Comparison of ENCODE assay signal across 20 mouse cellular contexts in genomic region chr17:46932961-46933360, GRCm38 (mm10). TPM values are rescaled to one million over a fixed set of nuclear protein-coding genes. Genes with fewer than 3 reads are reported as not detected.
DNase-seq lines count a peak whose midpoint lies in the region; ATAC-seq and TF ChIP-seq lines count a peak whose summit lies in the region.
"Had no signal": no experiment of that assay in that cellular context is flagged by ENCODE, and none has a peak within 500 bp of the region (broad histone marks: within the 10 kb centered on the region; RNA-seq: fewer than 3 reads in every experiment).

No protein-coding gene starts in this region.

- H3K36me3 ChIP-seq in forebrain, embryonic 12.5 days (replicated peaks), result peaks cover 97% of the 10 kb centered on the region

- no peak for TF ChIP-seq CTCF in layer of hippocampus, adult 2 months (conservative IDR thresholded peaks at IDR 0.05)

- no peaks in the 10 kb centered on the region for H3K27me3 ChIP-seq in forebrain, embryonic 12.5 days
- H3K27me3 ChIP-seq: forebrain, embryonic 13.5 days; heart, embryonic 15.5 days; hindbrain, embryonic 13.5 days; megakaryocyte, embryonic 14.5 days had no signal

- no peak for DNase-seq in layer of hippocampus, adult 2 months (ENCODE audit: low spot score in 2 of 2)
- DNase-seq in layer of hippocampus, postnatal 14 days (ENCODE audit: low spot score in 2 of 2), result no peak
- peak; percentile 62 for DNase-seq in 416B (ENCODE audit: low read depth)
- peak; percentile 57 for DNase-seq in adrenal gland, postnatal 14 days
- DNase-seq in left cerebral cortex, postnatal 25 days (ENCODE audit: low spot score in 2 of 2), result peak; percentile 26 to 78
- no peak for DNase-seq in cerebellum, postnatal 14 days
- DNase-seq in layer of hippocampus, adult 9-10 months (ENCODE audit: low spot score), result no peak

- 97% methylated on average over 5 of the region's 5 CpGs for WGBS in forebrain, embryonic 12.5 days

- H3K4me3 ChIP-seq in layer of hippocampus, adult 2 months, result no peak overlapping the region
- H3K4me3 ChIP-seq in forebrain, embryonic 12.5 days (replicated peaks), result no peak overlapping the region
- H3K4me3 ChIP-seq: forebrain, embryonic 13.5 days; heart, embryonic 15.5 days; hindbrain, embryonic 13.5 days; megakaryocyte, embryonic 14.5 days; myocyte had no signal

- intact Hi-C loops in left cerebral cortex, postnatal 25 days (cut with DNase I), result loop anchor here (5.0 kb wide), 1 partner anchor 41 kb away; the partner anchor contains the start of gene Tbcc

- peak overlapping the region; percentile 48 for H3K27ac ChIP-seq in layer of hippocampus, adult 2 months
- H3K27ac ChIP-seq in forebrain, embryonic 12.5 days, result no peak overlapping the region
- H3K27ac ChIP-seq: forebrain, embryonic 13.5 days; heart, embryonic 15.5 days; hindbrain, embryonic 13.5 days had no signal

- H3K9me3 ChIP-seq in forebrain, embryonic 12.5 days, result no peaks in the 10 kb centered on the region
- H3K9me3 ChIP-seq: forebrain, embryonic 13.5 days; heart, embryonic 15.5 days; hindbrain, embryonic 13.5 days; megakaryocyte, embryonic 14.5 days had no signal

- no peak overlapping the region for H3K4me2 ChIP-seq in forebrain, embryonic 12.5 days
- H3K4me2 ChIP-seq: forebrain, embryonic 13.5 days; heart, embryonic 15.5 days; hindbrain, embryonic 13.5 days had no signal

- ATAC-seq in forebrain, embryonic 12.5 days (ENCODE audit: low FRiP score), result no peak
- ATAC-seq: CD4-positive, CD25-positive, alpha-beta regulatory T cell, adult 4 months had no signal

- no peak overlapping the region for H3K9ac ChIP-seq in forebrain, embryonic 12.5 days
- H3K9ac ChIP-seq: forebrain, embryonic 13.5 days; heart, embryonic 15.5 days; hindbrain, embryonic 13.5 days had no signal

- no peaks in the 10 kb centered on the region for H3K4me1 ChIP-seq in forebrain, embryonic 12.5 days
- H3K4me1 ChIP-seq: forebrain, embryonic 13.5 days; heart, embryonic 15.5 days; hindbrain, embryonic 13.5 days; megakaryocyte, embryonic 14.5 days had no signal

RNA-seq across cellular contexts. Expression of gene Prph2, which starts 22.7 kb away (rescaled TPM):
- not detected for total RNA-seq in layer of hippocampus, adult 2 months (2021)
- not detected for total RNA-seq in layer of hippocampus, postnatal 14 days (2021)
- not detected in 2 replicates for total RNA-seq in adrenal gland, postnatal 14 days (2021)
- total RNA-seq in left cerebral cortex, postnatal 25 days (2021), result not detected
- not detected in 2 replicates for polyA plus RNA-seq in forebrain, embryonic 12.5 days (2016; fragmentation: Nextera tagmentation; extraction: Ambion mirVana)
- total RNA-seq: gastrocnemius, postnatal 36 days had no signal
- polyA plus RNA-seq: CD4-positive, CD25-positive, alpha-beta regulatory T cell, adult 4 months; cerebellum, adult 2 months; embryonic facial prominence, embryonic 11.5 days; forebrain, embryonic 13.5 days; heart, embryonic 15.5 days; hindbrain, embryonic 13.5 days; large intestine, adult 2 months; limb, embryonic 14.5 days; myocyte; small intestine, adult 2 months had no signal

RNA-seq across cellular contexts. Expression of gene Tbcc, which starts 42.5 kb away (rescaled TPM):
- total RNA-seq in layer of hippocampus, adult 2 months (2021), result 10 to 100 TPM; 27.3 to 36.3 TPM
- total RNA-seq in layer of hippocampus, postnatal 14 days (2021), result 10 to 100 TPM; 36.4 to 38.2 TPM
- 20.6 and 20.7 TPM in 2 replicates for total RNA-seq in adrenal gland, postnatal 14 days (2021)
- 10 to 100 TPM; 32.4 to 36.7 TPM for total RNA-seq in left cerebral cortex, postnatal 25 days (2021)
- polyA plus RNA-seq in forebrain, embryonic 12.5 days (2016; fragmentation: Nextera tagmentation; extraction: Ambion mirVana), result 63.2 and 67.3 TPM in 2 replicates

Comparison
In these comparisons a context has a peak if more than half of its experiments do, and no peak if none do; other contexts are left out.
1. DNase-seq: peak in 416B (single experiment), adrenal gland, postnatal 14 days (single experiment) and left cerebral cortex, postnatal 25 days (2 of 2); none in layer of hippocampus, adult 2 months (0 of 2), layer of hippocampus, postnatal 14 days (0 of 2), cerebellum, postnatal 14 days (0 of 2) and layer of hippocampus, adult 9-10 months (single experiment).